Mouse (Mus musculus) megakaryocyte, embryonic 14.5 days (primary cell): ENCODE measurements at regions not wholly inside any gene's neighbourhood (a gene's known extent, or its start where the extent isn't known, plus 50 kb on each side); places are given as distances from the start of the nearest gene placed in this dataset.

ENCODE experiments used
- FLI1 ChIP-seq: IDR thresholded peaks from 2 replicates; pipeline ENCODE4 v1.6.1; 2012; ENCODE audit warnings: low read length, inconsistent platforms, mixed read lengths
- GATA1 ChIP-seq: IDR thresholded peaks from 3 replicates; pipeline ENCODE4 v1.6.1; 2012; ENCODE audit warnings: mixed read lengths, low read length, inconsistent platforms, borderline replicate concordance

- no peak for TF ChIP-seq GATA1
- TF ChIP-seq FLI1 = no peak
Measured at GRCm38 (mm10) chr4:33823850-33824249, 100.5 kb upstream of the Cnr1 start.
